15 mouse cellular contexts compared by ENCODE assay signal in the genomic region with DNA sequence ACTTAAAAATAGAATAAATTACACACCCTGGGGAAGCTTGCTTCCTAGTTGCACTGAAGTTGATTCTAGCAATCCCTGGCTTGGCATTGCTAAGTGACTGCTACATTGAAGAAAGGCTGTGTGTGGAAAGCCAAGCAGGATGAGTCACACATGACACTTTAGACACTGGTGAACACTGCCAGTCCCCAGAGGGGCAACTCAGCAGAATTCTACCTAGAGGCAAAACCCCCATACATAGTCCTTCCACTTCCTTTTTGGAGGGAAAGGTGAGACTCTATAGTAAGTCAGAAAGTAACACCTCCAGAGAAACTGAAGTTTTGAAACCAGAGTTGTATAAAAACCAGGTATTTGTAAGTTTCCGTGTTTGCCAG.
DNase-seq lines count a peak whose midpoint lies in the region; ATAC-seq and TF ChIP-seq lines count a peak whose summit lies in the region.
"Had no signal": no experiment of that assay in that cellular context is flagged by ENCODE, and none has a peak within 500 bp of the region (broad histone marks: within the 10 kb centered on the region; RNA-seq: fewer than 3 reads in every experiment).

No protein-coding gene starts in this region.

- intact Hi-C loops in gastrocnemius, adult 2 months (cut with DNase I): no loop called here
- intact Hi-C loops in gastrocnemius, postnatal 36 days (cut with DNase I): no loop called here

- TF ChIP-seq POLR2A in thymus, adult 2 months (IDR thresholded peaks at IDR 0.05; ENCODE audit: control insufficient read depth, extremely low read depth, insufficient read depth, low read length, poor library complexity): no peak

- H3K27ac ChIP-seq in gastrocnemius, adult 2 months: no peak overlapping the region; the same call in 1 of the 2 replicates
- H3K27ac ChIP-seq in thymus, adult 2 months (ENCODE audit: control insufficient read depth, insufficient read depth, low read length): no peak overlapping the region
- H3K27ac ChIP-seq: limb, embryonic 13.5 days; stomach, embryonic 15.5 days had no signal

- H3K36me3 ChIP-seq in thymus, adult 2 months (ENCODE audit: control insufficient read depth, insufficient read depth, low read length): no peaks in the 10 kb centered on the region
- H3K36me3 ChIP-seq: limb, embryonic 13.5 days; stomach, embryonic 15.5 days had no signal

- peaks cover 37% of the 10 kb centered on the region for H3K4me1 ChIP-seq in thymus, adult 2 months (replicated peaks; ENCODE audit: control insufficient read depth, insufficient read depth, low read length)

- H3K4me3 ChIP-seq in gastrocnemius, adult 2 months: no peak overlapping the region
- no peak overlapping the region for H3K4me3 ChIP-seq in thymus, adult 2 months (ENCODE audit: control insufficient read depth, insufficient read depth, low read length)
- H3K4me3 ChIP-seq: limb, embryonic 13.5 days; stomach, embryonic 15.5 days had no signal

- ATAC-seq in megakaryocyte progenitor cell, adult 5-6 weeks (replicated peaks; ENCODE audit: poor library complexity): 0 out of 2 replicates have a peak, but pooled peaks have one; percentile 17
- ATAC-seq: forebrain, embryonic 16.5 days had no signal

- H3K27me3 ChIP-seq in thymus, adult 2 months (ENCODE audit: control insufficient read depth, insufficient read depth, low read length): no peaks in the 10 kb centered on the region
- H3K27me3 ChIP-seq: limb, embryonic 13.5 days; stomach, embryonic 15.5 days had no signal

- DNase-seq in gastrocnemius, adult 2 months: peak; percentile 44
- no peak for DNase-seq in gastrocnemius, postnatal 36 days
- peak; percentile 35 to 53 for DNase-seq in B cell, adult 2 months
- peak; percentile 19 for DNase-seq in adipocyte (ENCODE audit: low spot score)
- DNase-seq in left cerebral cortex, adult 9 months (ENCODE audit: low spot score in 2 of 2): no peak
- DNase-seq in neural tube, embryonic 10.5 days (ENCODE audit: extremely low spot score, low spot score): no peak
- DNase-seq in thymus, adult 2 months: no peak
- DNase-seq: gastrocnemius, postnatal 25 days; kidney, postnatal 14 days; layer of hippocampus, postnatal 36 days; right cerebral cortex, postnatal 4 days had no signal

- WGBS in thymus, adult 2 months: 48% methylated on average over 1 of the region's 1 CpGs

- TF ChIP-seq CTCF in gastrocnemius, adult 2 months (IDR thresholded peaks at IDR 0.05): no peak
- no peak for TF ChIP-seq CTCF in thymus, adult 2 months (IDR thresholded peaks at IDR 0.05; ENCODE audit: borderline replicate concordance, control insufficient read depth, extremely low read depth, insufficient read depth, low read length, poor library complexity)

Comparison
In these comparisons a context has a peak if more than half of its experiments do, and no peak if none do; other contexts are left out.
1. DNase-seq: peak in gastrocnemius, adult 2 months (single experiment), B cell, adult 2 months (2 of 2) and adipocyte (single experiment); none in gastrocnemius, postnatal 36 days (0 of 2), left cerebral cortex, adult 9 months (0 of 2), neural tube, embryonic 10.5 days (single experiment) and thymus, adult 2 months (single experiment).